Mouse (Mus musculus) thymus, adult 2 months (tissue): ENCODE data around the gene Sun2. TPM values are rescaled to one million over a fixed set of nuclear protein-coding genes. Genes with fewer than 3 reads are reported as not detected.

Source experiments
- DNase-seq: peaks from one replicate; pipeline ENCODE4 v3.0.0; 2021
- H3K27ac ChIP-seq: fragments of 200-500 bp; 2 replicates; pipeline ENCODE4 v1.5.1; 2012; ENCODE audit warnings: low read length, control low read depth; ENCODE audit not compliant: control insufficient read depth, insufficient read depth
- H3K27me3 ChIP-seq: fragments of 200-500 bp; 2 replicates; pipeline ENCODE4 v1.6.1; 2012; ENCODE audit warnings: mild to moderate bottlenecking, low read length, moderate library complexity, mixed read lengths; ENCODE audit not compliant: control insufficient read depth, insufficient read depth
- H3K36me3 ChIP-seq: fragments of 200-500 bp; 2 replicates; pipeline ENCODE4 v1.6.1; 2012; ENCODE audit warnings: mild to moderate bottlenecking, low read length, moderate library complexity; ENCODE audit not compliant: control insufficient read depth, insufficient read depth
- H3K4me1 ChIP-seq: fragments of 200-500 bp; replicated peaks from 2 replicates; pipeline ENCODE4 v1.6.1; 2012; ENCODE audit warnings: low read length; ENCODE audit not compliant: control insufficient read depth, insufficient read depth
- H3K4me3 ChIP-seq: fragments of 200-500 bp; 2 replicates; pipeline ENCODE4 v1.5.1; 2012; ENCODE audit warnings: mild to moderate bottlenecking, low read length, control low read depth, moderate library complexity; ENCODE audit not compliant: control insufficient read depth, insufficient read depth
- CTCF ChIP-seq: fragments of 200-500 bp; IDR thresholded peaks from 2 replicates; pipeline ENCODE4 v1.5.1; 2012; ENCODE audit warnings: mild to moderate bottlenecking, control low read depth, low read length, moderate library complexity, borderline replicate concordance; ENCODE audit not compliant: control insufficient read depth, poor library complexity, insufficient read depth; ENCODE audit errors: extremely low read depth
- POLR2A ChIP-seq: fragments of 200-500 bp; IDR thresholded peaks from 2 replicates; pipeline ENCODE4 v1.6.1; 2012; ENCODE audit warnings: mild to moderate bottlenecking, low read length, control low read depth, moderate library complexity; ENCODE audit not compliant: control insufficient read depth, poor library complexity, insufficient read depth; ENCODE audit errors: extremely low read depth
- WGBS: fragments of 180-500 bp; shearing (Covaris S2); methylation state at CpG from one replicate; pipeline ENCODE4 v1.1.7; 2018; 5-methylcytosine and 5-hydroxymethylcytosine counted together
- polyA plus RNA-seq: library from polyadenylated mRNA; depleted of rRNA; stranded (reverse); fragments of >200 nt; gene quantifications from 2 replicates; pipeline ENCODE4 v1.2.3, GENCODE M21; 2012

The Sun2 gene
- polyA plus RNA-seq, 1 experiment: 245 TPM

GRCm38 (mm10) chr15:79752742-79753419 is 10.5 kb upstream of the Sun2 start:
- no peak overlapping the region for H3K27ac ChIP-seq
- peak; percentile 79 for DNase-seq
- no peaks in the 10 kb centered on the region for H3K27me3 ChIP-seq
- H3K4me1 ChIP-seq: peaks cover 37% of the 10 kb centered on the region
- no peaks in the 10 kb centered on the region for H3K36me3 ChIP-seq
- TF ChIP-seq CTCF (peak; percentile 96), POLR2A (no peak)
- 31% methylated on average over 11 of the region's 11 CpGs for WGBS
- no peak overlapping the region for H3K4me3 ChIP-seq

GRCm38 (mm10) chr15:79751772-79752171 is 9.4 kb upstream of the Sun2 start:
- H3K27me3 ChIP-seq: no peaks in the 10 kb centered on the region
- no peak for DNase-seq
- H3K4me3 ChIP-seq: no peak overlapping the region
- peaks cover 34% of the 10 kb centered on the region for H3K4me1 ChIP-seq
- no peaks in the 10 kb centered on the region for H3K36me3 ChIP-seq
- TF ChIP-seq POLR2A: no peak
- no peak for TF ChIP-seq CTCF
- peak overlapping the region; percentile 16; the same call in 1 of the 2 replicates for H3K27ac ChIP-seq
- 38% methylated on average over 17 of the region's 17 CpGs for WGBS

GRCm38 (mm10) chr15:79750266-79750665 is 7.9 kb upstream of the Sun2 start:
- WGBS: 95% methylated on average over 8 of the region's 8 CpGs
- no peak for DNase-seq

GRCm38 (mm10) chr15:79749162-79749561 is 6.8 kb upstream of the Sun2 start:
- peaks cover 24% of the 10 kb centered on the region for H3K4me1 ChIP-seq
- WGBS: 17% methylated on average over 7 of the region's 7 CpGs
- H3K27me3 ChIP-seq: no peaks in the 10 kb centered on the region
- H3K4me3 ChIP-seq: no peak overlapping the region
- TF ChIP-seq CTCF (no peak), POLR2A (no peak)
- peak; percentile 27 for DNase-seq
- H3K36me3 ChIP-seq: no peaks in the 10 kb centered on the region
- H3K27ac ChIP-seq: peak overlapping the region; percentile 22; the same call in 1 of the 2 replicates

More at GRCm38 (mm10) chr15:79750266-79750665, 7.9 kb upstream of the Sun2 start:
- TF ChIP-seq POLR2A (no peak), CTCF (no peak)
- H3K36me3 ChIP-seq: no peaks in the 10 kb centered on the region
- H3K27ac ChIP-seq: no peak overlapping the region
- peaks cover 24% of the 10 kb centered on the region for H3K4me1 ChIP-seq
- no peak overlapping the region for H3K4me3 ChIP-seq
- H3K27me3 ChIP-seq: no peaks in the 10 kb centered on the region

GRCm38 (mm10) chr15:79747998-79748397 is 5.7 kb upstream of the Sun2 start:
- 95% methylated on average over 11 of the region's 11 CpGs for WGBS
- peaks cover 24% of the 10 kb centered on the region for H3K4me1 ChIP-seq
- peak; percentile 39 for DNase-seq
- H3K4me3 ChIP-seq: no peak overlapping the region
- TF ChIP-seq CTCF (0 out of 2 replicates have a peak, but pooled peaks have one; percentile 13), POLR2A (no peak)
- no peaks in the 10 kb centered on the region for H3K36me3 ChIP-seq
- no peaks in the 10 kb centered on the region for H3K27me3 ChIP-seq
- H3K27ac ChIP-seq: no peak overlapping the region

GRCm38 (mm10) chr15:79745883-79746282 is 3.5 kb upstream of the Sun2 start:
- no peak for DNase-seq
- no peak for TF ChIP-seq POLR2A
- no peak for TF ChIP-seq CTCF
- Histone ChIP-seq H3K27ac (no peak overlapping the region), H3K27me3 (no peaks in the 10 kb centered on the region), H3K4me1 (peaks cover 22% of the 10 kb centered on the region), H3K36me3 (no peaks in the 10 kb centered on the region), H3K4me3 (no peak overlapping the region)
- 98% methylated on average over 5 of the region's 5 CpGs for WGBS
